In the genomic region with DNA sequence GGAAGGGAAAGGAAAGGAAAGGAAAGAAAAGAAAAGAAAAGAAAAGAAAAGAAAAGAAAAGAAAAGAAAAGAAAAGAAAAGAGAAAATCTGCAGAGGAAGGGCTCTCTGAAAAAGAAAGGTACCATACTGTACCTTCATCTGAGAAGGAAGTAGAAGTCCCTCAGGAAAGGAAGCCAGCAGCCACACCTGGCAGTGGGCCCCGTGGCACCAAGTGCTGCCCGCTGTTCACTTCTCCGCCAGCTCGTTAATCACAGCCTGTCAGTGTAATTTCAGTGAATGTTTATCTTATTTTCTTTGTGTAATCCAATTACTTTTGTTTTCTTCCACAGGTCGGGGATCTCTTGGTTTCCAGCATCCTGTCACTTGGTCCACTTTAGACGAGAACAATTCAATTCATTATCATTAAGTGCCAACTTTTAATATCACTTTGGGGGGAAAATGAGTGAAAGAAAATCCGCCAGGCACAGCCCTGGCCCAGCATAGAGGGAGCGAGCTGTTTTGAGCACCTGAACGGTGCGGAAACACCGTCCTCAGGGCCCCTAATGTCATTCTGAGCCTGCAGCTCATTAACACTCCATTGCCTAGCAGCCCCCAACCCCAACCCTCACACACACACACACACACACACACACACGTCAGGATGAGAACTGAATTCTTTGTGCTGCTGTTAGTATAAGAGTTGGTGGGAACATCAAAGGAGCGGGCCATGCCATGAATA, we compare ENCODE assay signal across 17 mouse cellular contexts.
DNase-seq lines count a peak whose midpoint lies in the region; ATAC-seq and TF ChIP-seq lines count a peak whose summit lies in the region.
"Had no signal": no experiment of that assay in that cellular context is flagged by ENCODE, and none has a peak within 500 bp of the region (broad histone marks: within the 10 kb centered on the region; RNA-seq: fewer than 3 reads in every experiment).

No protein-coding gene starts in this region.

- no peak for TF ChIP-seq POLR2A in brain, embryonic 14.5 days (IDR thresholded peaks at IDR 0.05; ENCODE audit: borderline replicate concordance, extremely low read depth, insufficient read depth, insufficient read length, poor library complexity, severe bottlenecking)

- no peaks in the 10 kb centered on the region for H3K36me3 ChIP-seq in hindbrain, embryonic 14.5 days (replicated peaks; ENCODE audit: control insufficient read depth, insufficient read depth)
- H3K36me3 ChIP-seq in hindbrain, embryonic 10.5 days, result no peaks in the 10 kb centered on the region
- H3K36me3 ChIP-seq: heart, embryonic 13.5 days; neural tube, embryonic 13.5 days had no signal

- no peak overlapping the region for H3K4me3 ChIP-seq in hindbrain, embryonic 14.5 days (replicated peaks; ENCODE audit: low read length)
- no peak overlapping the region for H3K4me3 ChIP-seq in hindbrain, embryonic 10.5 days
- H3K4me3 ChIP-seq: heart, embryonic 13.5 days; left cerebral cortex, adult 2 months; neural tube, embryonic 13.5 days had no signal

- WGBS in hindbrain, embryonic 14.5 days, result 46% methylated on average over 13 of the region's 13 CpGs
- 66% methylated on average over 13 of the region's 13 CpGs for WGBS in hindbrain, embryonic 10.5 days

- 0 out of 2 replicates have a peak, but pooled peaks cover 6% of the 10 kb centered on the region for H3K4me1 ChIP-seq in hindbrain, embryonic 14.5 days (replicated peaks; ENCODE audit: control insufficient read depth, insufficient read depth, low read length)
- peaks cover 8% of the 10 kb centered on the region for H3K4me1 ChIP-seq in hindbrain, embryonic 10.5 days (replicated peaks)
- H3K4me1 ChIP-seq: heart, embryonic 13.5 days had no signal

- no peak overlapping the region for H3K4me2 ChIP-seq in hindbrain, embryonic 14.5 days (replicated peaks)
- H3K4me2 ChIP-seq: heart, embryonic 13.5 days; midbrain, embryonic 11.5 days; neural tube, embryonic 13.5 days had no signal

- no peak overlapping the region for H3K27ac ChIP-seq in hindbrain, embryonic 14.5 days
- H3K27ac ChIP-seq in hindbrain, embryonic 10.5 days, result no peak overlapping the region
- H3K27ac ChIP-seq: heart, embryonic 13.5 days; left cerebral cortex, adult 2 months; liver, embryonic 14.5 days; neural tube, embryonic 13.5 days; stomach, postnatal 0 days had no signal

- peak; percentile 7 for DNase-seq in embryo, embryonic 11 days
- no peak for DNase-seq in embryo, embryonic 10.5 days (ENCODE audit: low spot score)
- DNase-seq in hindbrain, embryonic 14.5 days (ENCODE audit: low spot score), result peak; percentile 44
- DNase-seq in hindbrain, embryonic 10.5 days (ENCODE audit: low spot score), result no peak
- peak; percentile 48 for DNase-seq in brain, embryonic 14.5 days (ENCODE audit: low read depth)
- DNase-seq in cerebellum, postnatal 14 days, result peak; percentile 71 to 72
- DNase-seq in urinary bladder, postnatal 36 days (ENCODE audit: low spot score in 2 of 2), result no peak
- DNase-seq: kidney, adult 8-10 months; kidney, postnatal 14 days; right cerebral cortex, adult 18-20 months had no signal

- H3K9ac ChIP-seq in hindbrain, embryonic 14.5 days, result no peak overlapping the region
- H3K9ac ChIP-seq: heart, embryonic 13.5 days; liver, embryonic 14.5 days; neural tube, embryonic 13.5 days had no signal

- no peak for TF ChIP-seq CTCF in brain, embryonic 14.5 days (IDR thresholded peaks at IDR 0.05; ENCODE audit: borderline replicate concordance, extremely low read depth, insufficient read depth, insufficient read length)

- H3K27me3 ChIP-seq in hindbrain, embryonic 14.5 days (ENCODE audit: control insufficient read depth, insufficient read depth, low read length), result no peaks in the 10 kb centered on the region
- peaks cover 6% of the 10 kb centered on the region; the same call in 1 of the 2 replicates for H3K27me3 ChIP-seq in hindbrain, embryonic 10.5 days (ENCODE audit: insufficient read depth, poor library complexity, severe bottlenecking)
- H3K27me3 ChIP-seq: neural tube, embryonic 13.5 days had no signal

- ATAC-seq in hindbrain, embryonic 14.5 days (ENCODE audit: low FRiP score), result peak; percentile 57; the same call in 1 of the 2 replicates
- ATAC-seq: lung, postnatal 0 days had no signal

- no peaks in the 10 kb centered on the region for H3K9me3 ChIP-seq in hindbrain, embryonic 14.5 days (ENCODE audit: control insufficient read depth, low read length)
- no peaks in the 10 kb centered on the region for H3K9me3 ChIP-seq in hindbrain, embryonic 10.5 days
- H3K9me3 ChIP-seq: heart, embryonic 13.5 days; neural tube, embryonic 13.5 days had no signal

Comparison
In these comparisons a context has a peak if more than half of its experiments do, and no peak if none do; other contexts are left out.
1. DNase-seq: peak in embryo, embryonic 11 days (single experiment), hindbrain, embryonic 14.5 days (single experiment), brain, embryonic 14.5 days (single experiment) and cerebellum, postnatal 14 days (2 of 2); none in embryo, embryonic 10.5 days (single experiment), hindbrain, embryonic 10.5 days (single experiment) and urinary bladder, postnatal 36 days (0 of 2).